Mouse (Mus musculus) naive thymus-derived CD4-positive, alpha-beta T cell, adult 5 months (primary cell): ENCODE results near the gene Mptx2. TPM values are rescaled to one million over a fixed set of nuclear protein-coding genes. Genes with fewer than 3 reads are reported as not detected.

Experiments
- polyA plus RNA-seq: library from polyadenylated mRNA; unstranded; fragments of 100-300 nt; shearing (Covaris generic); gene quantifications from one replicate; pipeline ENCODE4 v1.2.1, GENCODE M21; 2017

Gene Mptx2
- polyA plus RNA-seq = not detected

DNA sequence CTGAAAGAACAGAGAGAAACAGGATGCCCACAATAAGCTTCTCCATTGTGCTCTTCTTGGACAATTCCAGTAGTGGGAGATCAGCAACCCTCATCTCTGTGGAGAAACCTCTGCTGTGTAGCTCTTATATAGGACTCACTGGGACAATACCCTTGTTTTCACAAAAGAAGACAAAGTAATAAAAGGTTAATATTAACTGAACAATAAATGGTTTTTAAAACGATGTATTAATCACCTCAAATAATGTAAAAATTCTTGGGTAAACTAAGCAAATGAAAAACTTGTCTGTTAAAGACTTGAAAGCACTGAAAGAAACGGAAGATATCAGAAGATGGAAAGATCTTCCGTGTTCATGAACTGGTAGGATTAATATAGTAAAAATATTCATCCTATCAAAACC, at the start of gene Mptx2:
Gene Mptx2 (minus strand): TSS at position 101 of the 400 bp plus-strand sequence.

DNA sequence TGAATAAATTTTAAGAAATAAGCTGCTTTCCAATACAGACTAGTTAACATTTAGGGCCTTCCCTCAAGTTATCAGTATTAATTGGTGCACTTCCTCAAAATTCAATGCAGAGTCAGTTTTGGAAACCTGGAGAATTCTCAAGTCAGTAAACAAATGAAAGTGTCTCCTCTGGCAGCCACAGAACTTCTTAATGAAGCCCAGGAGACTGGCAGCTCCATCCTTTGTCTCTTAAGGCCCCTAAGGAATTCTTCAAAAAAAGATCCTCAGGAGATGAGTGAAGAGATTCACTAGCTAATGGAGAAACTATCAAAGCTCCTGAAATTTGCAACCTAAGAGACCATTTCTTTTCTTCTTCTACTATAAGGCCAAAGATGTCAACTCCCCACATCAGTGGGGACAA, 11.9 kb downstream of the Mptx2 start, which contains the start of gene Olfr418:
Gene Olfr418 (plus strand): TSS at position 301 of the 400 bp plus-strand sequence.

DNA sequence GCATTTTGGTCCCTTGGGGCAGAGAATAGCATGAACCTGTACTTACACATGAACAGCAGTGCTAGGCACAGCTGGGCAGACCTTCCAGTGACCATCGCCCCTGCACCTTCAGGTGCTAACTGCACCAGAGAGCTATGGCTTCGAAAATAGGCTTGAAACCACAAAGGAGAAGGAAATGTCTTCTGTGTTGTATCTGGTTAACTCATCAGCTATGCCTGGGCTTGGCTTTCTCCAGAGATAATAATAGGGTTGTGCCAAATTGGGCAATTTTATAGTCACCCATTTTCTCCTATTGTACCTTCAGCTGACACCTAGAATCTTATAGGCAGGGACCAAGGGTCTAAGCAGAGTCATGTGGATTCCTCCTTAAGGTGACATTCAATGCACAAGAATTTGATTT, 50.5 kb downstream of the Mptx2 start, which contains the start of gene Fcer1a:
Gene Fcer1a (minus strand): TSS at position 134 of the 400 bp plus-strand sequence.

Other genes with a start within 250 kb of the Mptx2 start
- gene Olfr1408, start 140.4 kb downstream of the Mptx2 start, polyA plus RNA-seq = not detected
- not detected for gene Olfr1406, start 87.1 kb downstream of the Mptx2 start, polyA plus RNA-seq
- gene Olfr218, start 80.0 kb downstream of the Mptx2 start, polyA plus RNA-seq = not detected
- not detected for gene Olfr1404, start 65.4 kb downstream of the Mptx2 start, polyA plus RNA-seq
- gene Fcer1a, start 50.6 kb downstream of the Mptx2 start, polyA plus RNA-seq = not detected
- gene Olfr418, start 11.8 kb downstream of the Mptx2 start, polyA plus RNA-seq = not detected
- gene Ackr1, start 56.0 kb upstream of the Mptx2 start, polyA plus RNA-seq = not detected
- 39.1 TPM for gene Aim2, start 73.1 kb upstream of the Mptx2 start, polyA plus RNA-seq
- not detected for gene Cadm3, start 89.9 kb upstream of the Mptx2 start, polyA plus RNA-seq
- 67.5 TPM for gene Ifi206, start 213.3 kb upstream of the Mptx2 start, polyA plus RNA-seq